Mouse (Mus musculus) brain, embryonic 14.5 days (tissue): ENCODE results near the gene Atp8b4.

Experiments used
- CTCF ChIP-seq: fragments of 200-500 bp; IDR thresholded peaks from 2 replicates; pipeline ENCODE4 v1.5.1; 2012; ENCODE audit warnings: inconsistent platforms, mild to moderate bottlenecking, moderate library complexity, borderline replicate concordance; ENCODE audit not compliant: insufficient read depth, insufficient read length; ENCODE audit errors: extremely low read depth
- POLR2A ChIP-seq: fragments of 200-500 bp; IDR thresholded peaks from 2 replicates; pipeline ENCODE4 v1.6.1; 2012; ENCODE audit warnings: mild to moderate bottlenecking, inconsistent platforms, borderline replicate concordance; ENCODE audit not compliant: poor library complexity, insufficient read depth, insufficient read length, severe bottlenecking; ENCODE audit errors: extremely low read depth

DNA sequence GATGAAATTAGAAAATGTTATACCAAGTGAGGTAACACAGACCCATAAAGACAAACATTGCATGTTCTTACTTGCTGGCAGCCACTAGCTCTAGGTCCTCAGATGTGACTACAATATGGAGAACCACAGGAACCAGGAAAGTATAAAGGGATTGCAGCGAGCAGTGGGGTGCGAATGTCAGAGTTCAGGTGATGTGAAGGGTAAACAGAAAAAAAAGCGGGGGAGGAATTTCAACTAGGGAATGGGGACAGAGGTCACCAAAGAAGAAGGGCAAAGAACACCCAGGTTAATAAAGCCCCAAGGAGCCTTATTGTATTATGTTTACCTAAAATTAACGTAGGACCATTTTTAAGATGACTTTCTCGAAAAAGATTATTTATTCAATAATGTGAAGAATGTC lies 44.8 kb upstream of the Atp8b4 start:
- TF ChIP-seq POLR2A (no peak), CTCF (no peak)
